Mouse (Mus musculus) adrenal gland, postnatal 36 days (tissue): ENCODE data around the gene Gtpbp1. TPM values are rescaled to one million over a fixed set of nuclear protein-coding genes. Genes with fewer than 3 reads are reported as not detected.

Experiments
- DNase-seq, 2 experiments: peaks; one replicate each; pipeline ENCODE4 v3.0.0; 2021; ENCODE audit warnings: mixed read lengths in 1 of 2
- total RNA-seq, 2 experiments: library from RNA; stranded (reverse); gene quantifications; 2 replicates each; pipeline ENCODE4 v1.2.3; 2021

Gene Gtpbp1
- total RNA-seq, 2 experiments from 2014 or later, result 25.8 to 27.2 TPM

- peak; percentile 49 to 59 for DNase-seq
These were observed 32.8 kb downstream of the Gtpbp1 start for GRCm38 (mm10) chr15:79723439-79723838.

GRCm38 (mm10) chr15:79725190-79725789, 34.6 kb downstream of the Gtpbp1 start:
- peak in 1 of 2 experiments; percentile 30 for DNase-seq

GRCm38 (mm10) chr15:79727840-79728239, 37.2 kb downstream of the Gtpbp1 start:
- no peak for DNase-seq

- DNase-seq, result no peak
These were observed 37.7 kb downstream of the Gtpbp1 start for GRCm38 (mm10) chr15:79728311-79728710.

- no peak for DNase-seq
These were observed 38.2 kb downstream of the Gtpbp1 start for GRCm38 (mm10) chr15:79728731-79729388.

- DNase-seq, result no peak
These were observed 40.9 kb downstream of the Gtpbp1 start for GRCm38 (mm10) chr15:79731554-79731953.

- DNase-seq, result no peak
These were observed 42.5 kb downstream of the Gtpbp1 start for GRCm38 (mm10) chr15:79733192-79733591.

GRCm38 (mm10) chr15:79733640-79734039, 43.0 kb downstream of the Gtpbp1 start:
- DNase-seq, result no peak

GRCm38 (mm10) chr15:79734311-79734710, 43.7 kb downstream of the Gtpbp1 start:
- peak in 1 of 2 experiments; percentile 35 for DNase-seq

GRCm38 (mm10) chr15:79740739-79741138, 50.1 kb downstream of the Gtpbp1 start:
- no peak for DNase-seq

- no peak for DNase-seq
These were observed 50.7 kb downstream of the Gtpbp1 start for GRCm38 (mm10) chr15:79741173-79741858.

GRCm38 (mm10) chr15:79741921-79742705, 51.5 kb downstream of the Gtpbp1 start, which contains the start of gene Sun2:
Gene Sun2 (minus strand): TSS chr15:79742536.
- peak; percentile 93 to 96 for DNase-seq

GRCm38 (mm10) chr15:79742706-79743023, 52.0 kb downstream of the Gtpbp1 start:
- no peak for DNase-seq

- no peak for DNase-seq
These were observed 53.4 kb downstream of the Gtpbp1 start for GRCm38 (mm10) chr15:79744001-79744400.

GRCm38 (mm10) chr15:79744742-79745141, 54.1 kb downstream of the Gtpbp1 start:
- no peak for DNase-seq

- DNase-seq, result no peak
These were observed 54.7 kb downstream of the Gtpbp1 start for GRCm38 (mm10) chr15:79745312-79745711.

GRCm38 (mm10) chr15:79745883-79746282, 55.2 kb downstream of the Gtpbp1 start:
- DNase-seq, result no peak

- DNase-seq, result no peak
These were observed 57.4 kb downstream of the Gtpbp1 start for GRCm38 (mm10) chr15:79747998-79748397.

GRCm38 (mm10) chr15:79749162-79749561, 58.5 kb downstream of the Gtpbp1 start:
- no peak for DNase-seq

GRCm38 (mm10) chr15:79750266-79750665, 59.6 kb downstream of the Gtpbp1 start:
- DNase-seq, result no peak

GRCm38 (mm10) chr15:79751772-79752171, 61.1 kb downstream of the Gtpbp1 start:
- DNase-seq, result no peak

- peak; percentile 77 to 81 for DNase-seq
These were observed 62.2 kb downstream of the Gtpbp1 start for GRCm38 (mm10) chr15:79752742-79753419.
